Mouse (Mus musculus) brain, embryonic 18.5 days (tissue): ENCODE measurements around the gene Tmtc1.

Experiments
- DNase-seq: peaks from one replicate; pipeline ENCODE4 v3.0.0-alpha.2; 2012; ENCODE audit warnings: low read depth, low spot score

Tmtc1 gene

GRCm38 (mm10) chr6:148373444-148373843, 70.7 kb downstream of the Tmtc1 start:
- DNase-seq, result no peak

- DNase-seq, result no peak
These were observed 73.0 kb downstream of the Tmtc1 start for GRCm38 (mm10) chr6:148371223-148371622.

- DNase-seq, result no peak
These were observed 77.1 kb downstream of the Tmtc1 start for GRCm38 (mm10) chr6:148367094-148367539.

GRCm38 (mm10) chr6:148366629-148367028, 77.6 kb downstream of the Tmtc1 start:
- DNase-seq, result no peak

GRCm38 (mm10) chr6:148363162-148363561, 81.0 kb downstream of the Tmtc1 start:
- DNase-seq, result no peak

GRCm38 (mm10) chr6:148362475-148362874, 81.7 kb downstream of the Tmtc1 start:
- DNase-seq, result no peak

GRCm38 (mm10) chr6:148359348-148359905, 84.8 kb downstream of the Tmtc1 start:
- no peak for DNase-seq

GRCm38 (mm10) chr6:148358580-148359246, 85.5 kb downstream of the Tmtc1 start:
- DNase-seq, result no peak

GRCm38 (mm10) chr6:148356141-148356540, 88.0 kb downstream of the Tmtc1 start:
- no peak for DNase-seq

GRCm38 (mm10) chr6:148354509-148355474, 89.4 kb downstream of the Tmtc1 start:
- DNase-seq, result peak; percentile 26

- DNase-seq, result no peak
These were observed 90.1 kb downstream of the Tmtc1 start for GRCm38 (mm10) chr6:148354151-148354508.

GRCm38 (mm10) chr6:148345001-148345400, 99.2 kb downstream of the Tmtc1 start:
- no peak for DNase-seq

GRCm38 (mm10) chr6:148342191-148342590, 102.0 kb downstream of the Tmtc1 start:
- DNase-seq, result no peak

GRCm38 (mm10) chr6:148341765-148342164, 102.4 kb downstream of the Tmtc1 start:
- no peak for DNase-seq

- DNase-seq, result no peak
These were observed 105.7 kb downstream of the Tmtc1 start for GRCm38 (mm10) chr6:148338326-148338957.

- DNase-seq, result no peak
These were observed 107.8 kb downstream of the Tmtc1 start for GRCm38 (mm10) chr6:148336290-148336955.

GRCm38 (mm10) chr6:148331916-148332315, 112.3 kb downstream of the Tmtc1 start:
- DNase-seq, result no peak

- DNase-seq, result no peak
These were observed 114.2 kb downstream of the Tmtc1 start for GRCm38 (mm10) chr6:148329976-148330375.

- no peak for DNase-seq
These were observed 115.3 kb downstream of the Tmtc1 start for GRCm38 (mm10) chr6:148328928-148329327.

- DNase-seq, result no peak
These were observed 116.1 kb downstream of the Tmtc1 start for GRCm38 (mm10) chr6:148328130-148328529.

GRCm38 (mm10) chr6:148318736-148319135, 125.5 kb downstream of the Tmtc1 start:
- DNase-seq, result no peak
